Mouse (Mus musculus) lung, adult 2 months (tissue): ENCODE data around the gene Sephs1.

Experiments used
- CTCF ChIP-seq: fragments of 200-500 bp; IDR thresholded peaks from 2 replicates; pipeline ENCODE4 v1.5.1; 2011; ENCODE audit warnings: mild to moderate bottlenecking, low read length, control low read depth; ENCODE audit not compliant: insufficient read depth
- POLR2A ChIP-seq: fragments of 200-500 bp; IDR thresholded peaks from 2 replicates; pipeline ENCODE4 v1.6.1; 2011; ENCODE audit warnings: low read depth, mild to moderate bottlenecking, control low read depth, low read length, borderline replicate concordance; ENCODE audit errors: extremely low read depth

DNA sequence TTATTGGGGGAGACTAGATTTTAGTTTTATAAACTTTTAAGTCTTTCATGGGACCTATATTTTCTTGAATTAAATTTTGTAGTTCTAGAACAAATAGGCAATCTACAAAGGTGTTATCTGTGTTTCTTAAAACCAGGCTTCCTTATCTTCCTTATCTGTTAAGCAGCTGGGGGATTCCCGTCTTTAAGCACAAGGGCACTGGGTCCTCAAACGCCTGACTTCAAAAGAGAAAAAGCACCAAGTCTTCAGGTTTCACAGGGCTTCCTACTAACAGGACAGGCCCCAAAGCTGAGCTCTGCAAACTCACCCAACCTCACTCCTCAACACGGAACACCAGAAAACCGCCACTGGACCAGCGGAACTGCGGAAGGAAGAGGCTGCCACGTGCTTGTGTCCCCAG lies 26.6 kb downstream of the Sephs1 start:
- no peak for TF ChIP-seq POLR2A
- no peak for TF ChIP-seq CTCF
